Mouse (Mus musculus) C2C12 (cell line): ENCODE measurements around the gene Uck2. TPM values are rescaled to one million over a fixed set of nuclear protein-coding genes. Genes with fewer than 3 reads are reported as not detected.
A peak's percentile ranks its signal among the peaks of the same experiment; 100 is the strongest.

ENCODE experiments used
- H3K27me3 ChIP-seq: one replicate; pipeline ENCODE4 v1.6.1; 2011; ENCODE audit not compliant: control insufficient read depth, insufficient read depth, insufficient read length
- H3K36me3 ChIP-seq: one replicate; pipeline ENCODE4 v1.6.1; 2011; ENCODE audit not compliant: control insufficient read depth, insufficient read depth
- H3K4me3 ChIP-seq: one replicate; pipeline ENCODE4 v1.5.1; 2011; ENCODE audit warnings: mild to moderate bottlenecking, control low read depth; ENCODE audit not compliant: poor library complexity, insufficient read depth, severe bottlenecking
- H3K79me2 ChIP-seq: one replicate; pipeline ENCODE4 v1.6.1; 2011; ENCODE audit not compliant: control insufficient read depth, insufficient read depth
- H3K79me3 ChIP-seq: one replicate; pipeline ENCODE4 v1.6.1; 2011; ENCODE audit warnings: low read depth, control low read depth
- H3ac ChIP-seq: one replicate; pipeline ENCODE3; 2011; ENCODE audit warnings: low read depth; ENCODE audit not compliant: control insufficient read depth, insufficient read length
- CEBPB ChIP-seq: IDR thresholded peaks from one replicate; pipeline ENCODE4 v1.6.1; 2011; ENCODE audit warnings: low read depth, mild to moderate bottlenecking, control low read depth, moderate library complexity
- CTCF ChIP-seq: IDR thresholded peaks from one replicate; pipeline ENCODE4 v1.5.1; 2011; ENCODE audit not compliant: control insufficient read depth, insufficient read depth, insufficient read length
- FOSL1 ChIP-seq: IDR thresholded peaks from one replicate; pipeline ENCODE4 v1.8.0; 2011; ENCODE audit warnings: mild to moderate bottlenecking, low read length; ENCODE audit not compliant: poor library complexity, insufficient read depth, severe bottlenecking
- MAX ChIP-seq: IDR thresholded peaks from one replicate; pipeline ENCODE4 v1.6.1; 2011; ENCODE audit warnings: mild to moderate bottlenecking, control low read depth
- MYOD1 ChIP-seq: IDR thresholded peaks from one replicate; pipeline ENCODE4 v1.6.1; 2011; ENCODE audit warnings: low read depth; ENCODE audit not compliant: control insufficient read depth, insufficient read length
- MYOG ChIP-seq: IDR thresholded peaks from one replicate; pipeline ENCODE4 v1.6.1; 2011; ENCODE audit not compliant: control insufficient read depth, insufficient read length; ENCODE audit errors: extremely low read depth
- USF1 ChIP-seq: IDR thresholded peaks from one replicate; pipeline ENCODE4 v1.6.1; 2011; ENCODE audit warnings: low read depth, mild to moderate bottlenecking, control low read depth, moderate library complexity
- polyA plus RNA-seq: library from polyadenylated mRNA; unstranded; fragments of >200 nt; fragmentation: generic; extraction: Trizol; gene quantifications from one replicate; pipeline ENCODE4 v1.2.1, GENCODE M21; 2012; ENCODE audit warnings: missing spikeins

Uck2 gene
- polyA plus RNA-seq, 1 experiment: 104 TPM

DNA sequence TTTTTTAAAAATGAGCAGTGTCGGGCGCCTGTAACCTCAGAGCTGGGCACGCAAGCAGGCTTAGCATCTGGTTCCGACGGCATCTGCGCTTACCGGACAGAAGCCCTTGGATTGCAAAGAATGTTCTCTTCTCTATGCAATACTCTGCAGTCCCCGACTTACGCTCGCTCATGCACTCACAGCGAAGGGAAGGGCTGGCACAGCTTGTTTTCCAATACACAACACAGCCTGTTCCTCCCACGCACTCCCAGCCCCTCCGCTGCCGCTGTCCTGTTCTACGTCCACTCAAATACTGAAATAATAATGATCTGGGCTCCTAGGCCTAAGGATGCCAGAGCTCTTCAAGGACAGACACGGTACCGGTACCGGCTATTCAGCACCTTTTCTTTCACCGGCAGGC, 35.9 kb downstream of the Uck2 start:
- Histone ChIP-seq H3K79me3 (peaks cover 95% of the 10 kb centered on the region), H3K4me3 (no peak overlapping the region), H3K36me3 (no peaks in the 10 kb centered on the region), H3ac (no peak overlapping the region), H3K27me3 (no peaks in the 10 kb centered on the region), H3K79me2 (peaks cover 100% of the 10 kb centered on the region)
- TF ChIP-seq CEBPB (no peak), USF1 (no peak), MAX (no peak), MYOD1 (no peak), CTCF (no peak), FOSL1 (no peak), MYOG (no peak)

DNA sequence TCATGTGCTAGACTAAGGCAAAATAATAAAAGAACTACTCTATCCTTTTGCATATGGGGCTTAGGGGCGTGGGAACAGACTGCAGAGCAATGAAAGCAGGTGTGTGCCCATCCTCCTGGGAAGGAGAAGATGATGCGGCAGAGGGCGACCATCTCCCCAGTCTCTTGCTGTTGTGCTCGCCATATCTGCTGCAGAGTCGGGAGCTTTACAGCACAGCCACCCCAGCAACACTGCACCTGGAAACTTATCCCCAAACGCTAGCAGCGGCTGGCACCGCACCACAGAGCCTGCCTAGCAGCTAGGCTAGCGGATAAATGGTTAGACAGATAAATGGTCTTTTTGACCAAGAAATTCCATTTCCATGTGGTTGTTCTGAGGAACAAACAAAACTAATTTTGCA, 37.2 kb downstream of the Uck2 start:
- no peak overlapping the region for H3K4me3 ChIP-seq
- peaks cover 100% of the 10 kb centered on the region for H3K79me2 ChIP-seq
- no peaks in the 10 kb centered on the region for H3K27me3 ChIP-seq
- TF ChIP-seq MAX: no peak
- no peak for TF ChIP-seq CTCF
- no peak for TF ChIP-seq USF1
- no peak for TF ChIP-seq MYOG
- no peak for TF ChIP-seq FOSL1
- no peaks in the 10 kb centered on the region for H3K36me3 ChIP-seq
- peaks cover 95% of the 10 kb centered on the region for H3K79me3 ChIP-seq
- no peak overlapping the region for H3ac ChIP-seq

DNA sequence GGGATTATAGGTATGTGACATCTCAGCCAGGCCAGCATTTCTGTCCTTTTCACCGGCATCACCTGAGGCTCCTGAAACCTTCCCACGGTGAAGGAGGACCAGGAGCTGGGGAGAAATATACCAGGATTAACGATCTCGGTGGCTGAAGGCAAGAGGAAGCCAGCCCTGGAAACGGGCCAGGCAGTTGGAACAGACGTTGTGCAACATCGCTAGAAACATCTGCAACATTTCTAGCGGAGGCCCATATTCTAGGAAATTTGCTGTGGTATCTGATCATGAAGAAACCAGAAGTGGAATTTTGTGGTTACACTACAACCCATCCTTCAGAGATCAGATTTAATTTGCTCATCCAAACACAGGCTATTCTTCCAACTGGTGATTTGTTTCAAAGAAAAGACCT, 38.1 kb downstream of the Uck2 start:
- Histone ChIP-seq H3K79me3 (peaks cover 91% of the 10 kb centered on the region), H3K27me3 (no peaks in the 10 kb centered on the region), H3K36me3 (no peaks in the 10 kb centered on the region), H3K79me2 (peaks cover 100% of the 10 kb centered on the region), H3ac (no peak overlapping the region), H3K4me3 (no peak overlapping the region)
- no peak for TF ChIP-seq USF1
- TF ChIP-seq MYOD1: no peak
- no peak for TF ChIP-seq MAX
- peak; percentile 99 for TF ChIP-seq CEBPB
- no peak for TF ChIP-seq FOSL1
- no peak for TF ChIP-seq MYOG
- no peak for TF ChIP-seq CTCF

DNA sequence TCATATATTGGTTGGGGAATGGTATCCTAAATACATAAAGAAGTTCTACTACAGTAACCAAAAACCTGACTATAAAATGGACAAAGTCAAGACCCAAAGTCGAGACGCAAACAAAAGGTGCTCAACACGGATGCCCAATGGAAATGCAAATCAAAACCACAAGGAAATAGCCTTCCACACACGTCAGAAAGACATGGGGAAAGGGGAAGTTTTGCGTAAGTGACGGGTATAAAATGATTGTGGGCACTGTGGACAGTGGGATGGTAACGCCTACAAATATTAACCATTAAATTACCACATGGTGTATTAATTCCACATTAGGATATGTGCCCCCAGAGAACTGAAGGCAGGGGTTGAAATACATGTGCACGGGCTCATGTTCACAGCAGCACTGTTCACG, 38.8 kb downstream of the Uck2 start:
- Histone ChIP-seq H3K27me3 (no peaks in the 10 kb centered on the region), H3ac (no peak overlapping the region), H3K4me3 (no peak overlapping the region), H3K79me3 (peaks cover 90% of the 10 kb centered on the region), H3K36me3 (no peaks in the 10 kb centered on the region), H3K79me2 (peaks cover 100% of the 10 kb centered on the region)
- TF ChIP-seq FOSL1 (no peak), CEBPB (no peak), USF1 (no peak), MYOD1 (no peak), MAX (no peak), CTCF (no peak), MYOG (no peak)

DNA sequence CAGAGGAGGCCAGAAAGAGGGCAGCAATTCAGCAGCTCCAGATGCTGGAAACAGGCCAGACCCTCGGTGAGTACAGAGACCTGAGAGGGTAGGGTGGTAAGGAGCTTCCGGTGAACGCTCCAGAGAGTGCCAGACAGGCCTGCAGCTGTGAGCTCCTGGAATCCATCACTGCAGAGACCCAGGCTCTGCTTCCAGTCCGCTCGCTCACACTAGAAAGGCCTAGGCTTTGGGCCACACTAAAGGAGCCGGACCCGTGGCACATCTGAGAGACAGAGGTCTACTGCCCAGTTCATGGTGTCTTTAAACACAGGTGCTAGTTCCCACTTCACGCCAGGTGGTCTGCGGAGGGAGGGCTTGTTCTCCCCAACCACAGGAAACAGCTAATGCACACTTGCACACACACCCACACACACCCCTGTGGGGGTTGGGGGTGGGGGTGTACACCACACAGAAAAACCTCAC, 39.9 kb downstream of the Uck2 start:
- no peaks in the 10 kb centered on the region for H3K36me3 ChIP-seq
- H3K79me2 ChIP-seq: peaks cover 100% of the 10 kb centered on the region
- H3ac ChIP-seq: no peak overlapping the region
- TF ChIP-seq MYOG (no peak), USF1 (no peak), MAX (no peak), FOSL1 (no peak), MYOD1 (no peak), CEBPB (no peak), CTCF (no peak)
- H3K27me3 ChIP-seq: no peaks in the 10 kb centered on the region
- no peak overlapping the region for H3K4me3 ChIP-seq
- peaks cover 89% of the 10 kb centered on the region for H3K79me3 ChIP-seq

DNA sequence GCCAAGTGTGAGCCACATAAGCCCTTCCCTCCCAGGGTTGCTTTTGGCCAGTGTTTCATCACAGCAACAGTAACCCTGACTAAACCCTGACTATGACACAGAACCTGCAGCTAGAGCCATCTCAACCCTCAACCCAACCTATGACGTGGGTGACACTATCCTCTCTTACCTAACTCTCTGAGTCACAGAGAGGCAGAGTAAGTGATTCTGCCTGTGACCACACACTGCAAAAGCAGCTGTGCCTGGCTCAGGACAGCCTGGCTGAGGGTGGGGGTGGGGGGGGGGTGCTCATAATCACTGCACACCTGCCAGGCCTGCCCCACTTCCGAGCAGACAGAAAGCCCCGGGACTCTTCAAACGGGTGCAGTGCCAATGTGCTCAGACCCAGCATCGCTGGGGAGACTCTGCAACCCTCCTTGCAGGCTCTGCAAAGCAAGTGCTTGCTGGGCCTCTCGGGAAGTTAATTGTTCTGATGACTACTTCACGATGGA, 42.9 kb downstream of the Uck2 start:
- Histone ChIP-seq H3K36me3 (no peaks in the 10 kb centered on the region), H3K79me2 (peaks cover 100% of the 10 kb centered on the region), H3K4me3 (no peak overlapping the region), H3K79me3 (peaks cover 90% of the 10 kb centered on the region), H3K27me3 (no peaks in the 10 kb centered on the region), H3ac (no peak overlapping the region)
- TF ChIP-seq MAX (no peak), CTCF (no peak), MYOG (no peak), MYOD1 (peak; percentile 68), USF1 (no peak), CEBPB (peak; percentile 63), FOSL1 (peak; percentile 22)
